Comparison of ENCODE assay signal across 24 mouse cellular contexts in the genomic region with DNA sequence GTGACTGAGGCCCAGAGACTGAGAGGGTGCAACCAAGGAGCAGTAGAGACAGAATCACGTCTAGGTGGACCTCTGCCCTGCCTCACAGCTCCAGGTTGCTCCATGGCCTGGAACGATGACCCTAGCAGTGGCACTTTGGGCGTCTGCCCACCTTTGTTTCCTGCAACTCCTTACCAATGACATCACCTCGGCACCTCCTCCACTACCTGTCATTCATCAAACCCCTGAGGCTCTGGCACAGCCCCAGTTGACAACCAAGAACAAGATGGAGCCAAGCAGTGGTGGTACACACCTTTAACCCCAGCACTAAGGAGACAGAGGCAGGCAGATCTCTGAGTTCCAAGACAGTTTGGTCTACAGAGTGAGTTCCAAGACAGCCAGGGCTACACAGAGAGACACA. TPM values are rescaled to one million over a fixed set of nuclear protein-coding genes. Genes with fewer than 3 reads are reported as not detected.
"Had no signal": no experiment of that assay in that cellular context is flagged by ENCODE, and none has a peak within 500 bp of the region (broad histone marks: within the 10 kb centered on the region; RNA-seq: fewer than 3 reads in every experiment).

No protein-coding gene starts in this region.

- H3K4me3 ChIP-seq: forebrain, embryonic 15.5 days; gastrocnemius, adult 2 months; heart, embryonic 12.5 days; hindbrain, embryonic 10.5 days; hindbrain, embryonic 12.5 days; kidney, embryonic 15.5 days; left cerebral cortex, adult 2 months; limb, embryonic 10.5 days; limb, embryonic 12.5 days; liver, embryonic 12.5 days had no signal

- H3K27ac ChIP-seq: forebrain, embryonic 15.5 days; gastrocnemius, adult 2 months; hindbrain, embryonic 10.5 days; hindbrain, embryonic 12.5 days; hindbrain, embryonic 14.5 days; kidney, embryonic 15.5 days; kidney, postnatal 0 days; left cerebral cortex, adult 2 months; limb, embryonic 10.5 days; limb, embryonic 12.5 days; liver, embryonic 12.5 days; liver, embryonic 14.5 days had no signal

- H3K9me3 ChIP-seq: forebrain, embryonic 15.5 days; heart, embryonic 12.5 days; hindbrain, embryonic 10.5 days; hindbrain, embryonic 12.5 days; kidney, embryonic 15.5 days; limb, embryonic 10.5 days; limb, embryonic 12.5 days; liver, embryonic 12.5 days had no signal

- H3K4me2 ChIP-seq: forebrain, embryonic 15.5 days; heart, embryonic 12.5 days; hindbrain, embryonic 12.5 days; hindbrain, embryonic 14.5 days; kidney, embryonic 15.5 days; limb, embryonic 12.5 days; liver, embryonic 12.5 days had no signal

- H3K36me3 ChIP-seq: forebrain, embryonic 15.5 days; heart, embryonic 12.5 days; hindbrain, embryonic 10.5 days; hindbrain, embryonic 12.5 days; kidney, embryonic 15.5 days; limb, embryonic 10.5 days; limb, embryonic 12.5 days; liver, embryonic 12.5 days had no signal

- DNase-seq: forebrain, postnatal 0 days; gastrocnemius, adult 2 months; gastrocnemius, postnatal 10 days; gastrocnemius, postnatal 25 days; heart, adult 18-20 months; heart, postnatal 10 days; heart, postnatal 4 days; kidney, adult 8-10 months; layer of hippocampus, adult 9-11 months; liver had no signal

- ATAC-seq: forebrain, embryonic 15.5 days; forebrain, postnatal 0 days; hindbrain, embryonic 16.5 days; intestine, embryonic 16.5 days had no signal

- H3K4me1 ChIP-seq: kidney, embryonic 15.5 days; liver, embryonic 12.5 days had no signal

- H3K27me3 ChIP-seq: forebrain, embryonic 15.5 days; heart, embryonic 12.5 days; hindbrain, embryonic 12.5 days; kidney, embryonic 15.5 days; limb, embryonic 12.5 days; liver, embryonic 12.5 days had no signal

- H3K9ac ChIP-seq: forebrain, embryonic 15.5 days; forebrain, postnatal 0 days; heart, embryonic 12.5 days; hindbrain, embryonic 12.5 days; hindbrain, embryonic 14.5 days; kidney, embryonic 15.5 days; limb, embryonic 12.5 days; liver, embryonic 12.5 days; liver, embryonic 14.5 days had no signal

RNA-seq across cellular contexts. Expression of a gene that starts 1.7 kb away (rescaled TPM):
- total RNA-seq: left cerebral cortex, adult 2 months had no signal
